Mouse (Mus musculus): ENCODE results near the gene Scaf8. TPM values are rescaled to one million over a fixed set of nuclear protein-coding genes. Genes with fewer than 3 reads are reported as not detected.
"Not testable (repeated sequence)": the region's sequence is repeated elsewhere in the genome, so short reads cannot be mapped to it uniquely, and the experiment has no call there.

Scaf8 gene
- polyA plus RNA-seq, 1 experiment from 2014 or later: 18.7 TPM

DNA sequence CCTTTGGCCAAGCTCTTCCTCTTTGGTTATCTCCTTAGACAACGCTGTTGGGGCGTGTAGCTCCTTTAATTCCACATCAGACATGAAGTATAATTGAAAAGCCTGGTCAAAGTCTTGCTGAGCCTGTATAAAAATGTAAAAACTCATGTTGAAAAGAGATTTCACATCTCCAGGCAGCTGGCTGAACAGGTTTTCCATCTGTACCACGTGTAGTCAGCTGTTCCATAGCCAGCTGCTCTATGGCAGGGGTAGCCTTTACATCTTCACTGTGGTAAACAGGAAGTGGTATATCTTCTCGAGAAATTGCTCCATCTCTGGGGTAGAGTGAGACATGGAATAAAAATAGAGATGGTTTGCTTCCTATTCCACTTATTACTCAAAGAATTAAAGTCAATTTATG lies 22.1 kb upstream of the Scaf8 start:
- no peak for DNase-seq (ENCODE audit: low spot score)
- H3K4me3 ChIP-seq: no peak overlapping the region
- WGBS: 64% methylated on average over 4 of the region's 4 CpGs
- no peaks in the 10 kb centered on the region for H3K27me3 ChIP-seq (ENCODE audit: insufficient read depth, poor library complexity, severe bottlenecking)
- no peaks in the 10 kb centered on the region for H3K4me1 ChIP-seq (replicated peaks)
- H3K27ac ChIP-seq: no peak overlapping the region
- no peaks in the 10 kb centered on the region for H3K36me3 ChIP-seq
- no peaks in the 10 kb centered on the region for H3K9me3 ChIP-seq

DNA sequence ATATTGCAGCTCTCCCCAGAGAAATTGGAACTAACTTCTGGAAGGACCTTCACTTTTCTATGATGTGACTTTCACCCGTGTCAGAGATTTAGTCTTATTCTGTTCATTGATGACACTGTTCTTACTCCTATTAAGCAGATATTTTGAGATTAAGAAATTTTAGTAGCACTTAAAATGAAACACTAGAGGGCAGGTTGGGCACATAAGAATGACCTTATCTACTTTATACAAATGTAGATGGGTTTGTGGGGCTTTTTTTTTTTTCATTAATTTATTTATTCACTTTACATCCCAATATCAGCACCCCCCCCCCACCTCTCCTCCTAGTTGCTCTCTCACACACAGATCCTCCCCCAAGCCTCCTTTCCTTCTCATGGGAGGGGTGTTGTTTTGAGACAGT lies 15.5 kb upstream of the Scaf8 start:
- DNase-seq (ENCODE audit: low spot score); H3K4me3 ChIP-seq; H3K9me3 ChIP-seq; H3K4me1 ChIP-seq (replicated peaks); H3K27me3 ChIP-seq (ENCODE audit: insufficient read depth, poor library complexity, severe bottlenecking); H3K27ac ChIP-seq: not testable (repeated sequence)
- whole genome bisulfite sequencing: 81% methylated on average over 1 of the region's 1 CpGs
- H3K36me3 ChIP-seq: peaks cover 11% of the 10 kb centered on the region

- H3K4me1 ChIP-seq (replicated peaks): peaks cover 9% of the 10 kb centered on the region
- H3K27me3 ChIP-seq (ENCODE audit: insufficient read depth, poor library complexity, severe bottlenecking): no peaks in the 10 kb centered on the region
- 3% methylated on average over 14 of the region's 14 CpGs for WGBS
- H3K9me3 ChIP-seq: no peaks in the 10 kb centered on the region
- H3K4me3 ChIP-seq: peak overlapping the region; percentile 47
- H3K36me3 ChIP-seq: peaks cover 25% of the 10 kb centered on the region
- peak; percentile 69 for DNase-seq (ENCODE audit: low spot score)
- H3K27ac ChIP-seq: peak overlapping the region; percentile 45; the same call in 1 of the 2 replicates
These were observed 12.2 kb upstream of the Scaf8 start for GRCm38 (mm10) chr17:3102336-3103165.

DNA sequence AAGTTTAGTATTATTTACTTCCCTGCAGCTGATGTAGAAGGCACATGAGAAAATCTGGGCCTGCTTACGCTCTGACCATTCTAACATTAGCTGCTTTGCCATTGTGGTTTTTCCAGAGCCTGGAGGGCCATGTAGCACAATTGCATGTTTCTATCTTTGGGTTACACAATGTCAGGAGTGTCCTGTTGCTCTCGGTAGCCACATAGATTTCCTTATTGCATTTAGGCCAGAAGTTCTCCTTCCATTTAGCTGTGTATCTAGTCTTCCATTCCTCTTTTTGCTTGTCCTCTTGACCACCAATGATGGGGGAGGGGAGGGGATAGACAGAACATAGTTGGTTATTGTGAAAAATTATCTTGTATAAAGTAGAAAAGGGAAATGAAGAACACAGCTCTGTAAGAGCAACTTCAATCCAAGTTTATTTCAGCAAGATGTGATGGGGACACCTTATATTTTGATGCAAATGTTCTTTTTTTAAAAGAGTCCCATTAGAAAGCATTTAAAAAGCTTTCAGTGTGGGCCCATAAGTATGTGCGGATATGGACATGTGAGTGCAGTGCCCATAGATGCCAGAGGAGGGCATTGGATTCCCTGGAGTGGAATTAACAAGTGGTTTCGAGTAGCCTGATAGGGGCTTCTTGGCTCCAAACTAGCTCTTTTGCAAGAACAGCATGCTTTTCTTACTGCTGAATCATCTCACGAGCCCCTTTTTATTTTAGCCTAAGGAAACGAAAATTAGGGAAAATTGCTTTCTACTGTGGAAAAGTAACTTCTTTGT lies 10.4 kb upstream of the Scaf8 start:
- Histone ChIP-seq H3K4me1 (replicated peaks) (peaks cover 9% of the 10 kb centered on the region), H3K27ac (no peak overlapping the region), H3K36me3 (peaks cover 25% of the 10 kb centered on the region), H3K4me3 (no peak overlapping the region), H3K27me3 (ENCODE audit: insufficient read depth, poor library complexity, severe bottlenecking) (no peaks in the 10 kb centered on the region), H3K9me3 (no peaks in the 10 kb centered on the region)
- DNase-seq (ENCODE audit: low spot score): no peak
- WGBS: 89% methylated on average over 6 of the region's 6 CpGs

GRCm38 (mm10) chr17:3105022-3105421 lies 9.8 kb upstream of the Scaf8 start:
- Histone ChIP-seq H3K4me1 (replicated peaks) (peaks cover 9% of the 10 kb centered on the region), H3K9me3 (no peaks in the 10 kb centered on the region), H3K27me3 (ENCODE audit: insufficient read depth, poor library complexity, severe bottlenecking) (no peaks in the 10 kb centered on the region), H3K36me3 (peaks cover 25% of the 10 kb centered on the region), H3K27ac (no peak overlapping the region), H3K4me3 (no peak overlapping the region)
- WGBS: 92% methylated on average over 1 of the region's 1 CpGs
- DNase-seq (ENCODE audit: low spot score): no peak

GRCm38 (mm10) chr17:3113737-3114357 lies 925 bp upstream of the Scaf8 start:
- Histone ChIP-seq H3K36me3 (peaks cover 29% of the 10 kb centered on the region), H3K4me1 (replicated peaks) (peaks cover 22% of the 10 kb centered on the region), H3K27ac (peak overlapping the region; percentile 99), H3K27me3 (ENCODE audit: insufficient read depth, poor library complexity, severe bottlenecking) (no peaks in the 10 kb centered on the region), H3K9me3 (0 out of 2 replicates have a peak, but pooled peaks cover 4% of the 10 kb centered on the region), H3K4me3 (peak overlapping the region; percentile 97)
- DNase-seq (ENCODE audit: low spot score): no peak
- WGBS: 3% methylated on average over 16 of the region's 16 CpGs

- DNase-seq (ENCODE audit: low spot score): no peak
- Histone ChIP-seq H3K27ac (peak overlapping the region; percentile 99), H3K4me1 (replicated peaks) (peaks cover 22% of the 10 kb centered on the region), H3K27me3 (ENCODE audit: insufficient read depth, poor library complexity, severe bottlenecking) (no peaks in the 10 kb centered on the region), H3K9me3 (0 out of 2 replicates have a peak, but pooled peaks cover 4% of the 10 kb centered on the region), H3K4me3 (peak overlapping the region; percentile 97), H3K36me3 (peaks cover 32% of the 10 kb centered on the region)
- WGBS: under 1% methylated on average over 31 of the region's 31 CpGs
These were observed 433 bp upstream of the Scaf8 start for GRCm38 (mm10) chr17:3114358-3114719.

DNA sequence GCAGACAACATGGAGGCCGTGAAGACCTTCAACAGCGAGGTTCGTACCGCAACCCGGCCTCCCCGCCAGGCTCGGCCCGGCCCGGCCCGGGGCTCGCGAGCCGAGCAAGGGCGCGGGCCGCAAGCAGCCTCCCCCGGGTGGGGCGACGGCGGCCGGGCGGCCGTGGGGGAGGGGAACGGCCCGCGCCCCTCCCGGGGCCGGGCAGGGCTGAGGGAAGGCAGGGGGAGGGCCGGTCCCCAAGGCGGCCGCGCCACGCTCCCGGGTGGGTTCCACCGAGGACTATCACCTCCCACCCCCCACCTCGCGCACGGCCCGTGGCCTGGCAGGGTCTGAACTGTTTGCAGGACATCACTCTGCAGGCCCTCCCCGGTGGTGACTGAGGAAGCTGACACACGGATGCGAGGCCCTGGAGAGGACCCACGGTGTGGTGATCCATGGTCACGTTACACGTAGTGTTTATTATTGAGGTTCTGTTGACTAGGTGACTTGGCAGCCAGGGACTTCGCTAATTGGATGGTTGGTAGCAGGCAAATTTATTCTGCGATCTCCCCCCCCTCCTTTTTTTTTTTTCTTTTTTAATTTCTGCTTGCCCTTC lies 705 bp downstream of the Scaf8 start:
- Histone ChIP-seq H3K36me3 (peaks cover 39% of the 10 kb centered on the region), H3K4me1 (replicated peaks) (peaks cover 22% of the 10 kb centered on the region), H3K4me3 (peak overlapping the region; percentile 97), H3K9me3 (0 out of 2 replicates have a peak, but pooled peaks cover 4% of the 10 kb centered on the region), H3K27ac (peak overlapping the region; percentile 99), H3K27me3 (ENCODE audit: insufficient read depth, poor library complexity, severe bottlenecking) (no peaks in the 10 kb centered on the region)
- WGBS: under 1% methylated on average over 47 of the region's 47 CpGs
- peak; percentile 54 for DNase-seq (ENCODE audit: low spot score)

GRCm38 (mm10) chr17:3120949-3121348 lies 6.2 kb downstream of the Scaf8 start:
- H3K27ac ChIP-seq; DNase-seq (ENCODE audit: low spot score); H3K27me3 ChIP-seq (ENCODE audit: insufficient read depth, poor library complexity, severe bottlenecking); H3K9me3 ChIP-seq; H3K4me3 ChIP-seq: not testable (repeated sequence)
- Histone ChIP-seq H3K36me3 (peaks cover 31% of the 10 kb centered on the region), H3K4me1 (replicated peaks) (peaks cover 15% of the 10 kb centered on the region)
- 83% methylated on average over 8 of the region's 8 CpGs for WGBS

DNA sequence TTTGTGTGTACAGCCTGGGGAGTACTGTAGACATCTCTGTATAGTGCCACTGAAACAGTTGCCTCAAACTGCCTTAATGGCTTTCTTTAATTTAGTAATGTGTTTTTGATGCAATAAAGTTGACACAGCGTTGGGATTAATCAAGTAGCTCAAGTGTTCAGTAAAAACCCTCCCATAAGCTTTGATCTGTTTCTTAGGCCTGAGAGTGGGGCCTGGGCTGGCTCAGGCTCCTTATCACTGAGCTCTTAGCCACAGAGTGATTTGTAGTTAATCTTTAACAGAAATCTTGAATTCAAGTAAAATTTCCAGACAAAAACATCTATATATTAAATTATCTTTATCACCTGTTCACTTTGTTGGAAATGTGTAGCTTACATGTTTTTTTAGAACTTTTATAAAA lies 8.8 kb downstream of the Scaf8 start:
- not testable (repeated sequence) for H3K4me3 ChIP-seq
- WGBS: 85% methylated on average over 1 of the region's 1 CpGs
- H3K36me3 ChIP-seq: peaks cover 35% of the 10 kb centered on the region

DNA sequence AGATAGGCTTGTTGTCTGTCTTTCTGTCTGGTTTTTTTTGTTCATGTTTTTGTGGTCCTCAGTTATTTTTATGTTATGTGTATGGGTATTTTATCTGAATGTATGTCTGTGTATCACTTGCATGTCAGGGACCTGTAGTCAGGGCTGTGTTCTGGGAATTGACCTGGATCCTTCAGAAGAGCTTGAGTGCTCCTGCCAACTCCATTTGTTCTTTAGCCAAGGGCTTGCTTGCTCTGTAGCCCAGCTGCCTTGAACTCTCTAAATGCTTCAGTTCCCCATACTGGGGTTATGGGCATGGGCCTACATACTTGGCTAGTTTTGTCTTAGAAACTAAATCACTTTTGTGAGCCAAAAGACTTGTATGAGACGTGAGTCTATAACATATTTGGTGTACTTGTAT lies 13.9 kb downstream of the Scaf8 start:
- H3K4me1 ChIP-seq (replicated peaks): no peaks in the 10 kb centered on the region
- DNase-seq (ENCODE audit: low spot score): no peak
- H3K9me3 ChIP-seq: no peaks in the 10 kb centered on the region
- no peak overlapping the region for H3K4me3 ChIP-seq
- peaks cover 66% of the 10 kb centered on the region for H3K36me3 ChIP-seq
- H3K27me3 ChIP-seq (ENCODE audit: insufficient read depth, poor library complexity, severe bottlenecking): no peaks in the 10 kb centered on the region
- no peak overlapping the region for H3K27ac ChIP-seq
- WGBS: 98% methylated on average over 1 of the region's 1 CpGs

More for the DNA sequence above, 8.8 kb downstream of the Scaf8 start:
- H3K27ac ChIP-seq; DNase-seq (ENCODE audit: low spot score); H3K9me3 ChIP-seq; H3K27me3 ChIP-seq (ENCODE audit: insufficient read depth, poor library complexity, severe bottlenecking); H3K4me1 ChIP-seq (replicated peaks): not testable (repeated sequence)

- Histone ChIP-seq H3K4me1 (replicated peaks) (no peaks in the 10 kb centered on the region), H3K36me3 (peaks cover 74% of the 10 kb centered on the region), H3K4me3 (no peak overlapping the region), H3K27ac (no peak overlapping the region), H3K27me3 (ENCODE audit: insufficient read depth, poor library complexity, severe bottlenecking) (no peaks in the 10 kb centered on the region), H3K9me3 (no peaks in the 10 kb centered on the region)
- DNase-seq (ENCODE audit: low spot score): no peak
- 93% methylated on average over 3 of the region's 3 CpGs for WGBS
These were observed 15.0 kb downstream of the Scaf8 start for GRCm38 (mm10) chr17:3129791-3130190.
